Mouse (Mus musculus) embryo, embryonic 11.5 days (tissue): ENCODE measurements at regions not wholly inside any gene's neighbourhood (a gene's known extent, or its start where the extent isn't known, plus 50 kb on each side); places are given as distances from the start of the nearest gene placed in this dataset.

Source experiments
- DNase-seq: peaks from one replicate; pipeline ENCODE4 v3.0.0-alpha.2; 2012; ENCODE audit warnings: low read depth, low spot score

GRCm38 (mm10) chr2:161470844-161471243, 362.0 kb upstream of the Chd6 start:
- DNase-seq: no peak

DNA sequence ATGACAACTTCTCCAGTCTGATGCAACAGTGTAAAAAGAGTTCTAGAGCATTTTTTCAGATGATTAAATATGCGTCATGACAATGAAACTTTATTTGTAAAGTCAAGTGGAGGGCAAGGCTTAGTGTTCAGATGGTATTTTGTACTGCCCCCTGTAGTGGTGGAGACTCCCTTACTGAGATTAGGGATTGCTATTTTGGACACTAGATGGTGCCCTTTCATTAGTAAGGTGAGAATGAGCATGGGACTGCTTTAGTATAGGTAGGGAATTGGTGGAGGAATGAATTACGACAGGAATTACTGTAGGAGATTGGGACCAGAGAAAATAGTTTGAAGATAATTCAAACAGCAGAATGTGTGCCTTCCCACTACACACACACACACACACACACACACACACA, 361.1 kb upstream of the Chd6 start:
- peak; percentile 11 for DNase-seq

GRCm38 (mm10) chr2:161467035-161467434, 358.2 kb upstream of the Chd6 start:
- peak; percentile 26 for DNase-seq

DNA sequence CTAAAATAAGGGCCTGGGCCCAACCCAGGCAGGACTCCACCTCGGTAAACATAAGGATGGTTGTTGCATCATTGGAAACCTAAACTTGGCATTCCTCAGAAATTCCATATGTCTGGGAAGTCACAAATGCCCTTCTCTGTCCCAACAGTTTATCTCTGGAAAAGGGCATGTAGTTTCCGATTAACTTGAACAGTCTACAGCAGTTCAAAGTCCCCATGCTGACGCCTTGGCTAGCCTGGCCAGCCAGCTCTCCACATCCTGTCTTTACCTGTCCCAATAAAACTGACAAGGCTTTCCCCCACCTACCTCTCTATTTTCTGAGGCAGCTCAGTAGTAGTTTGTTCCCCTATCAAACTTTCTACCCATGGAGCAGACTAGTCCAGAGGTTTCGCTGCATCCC, 351.7 kb upstream of the Chd6 start:
- no peak for DNase-seq

GRCm38 (mm10) chr2:161454466-161454865, 345.6 kb upstream of the Chd6 start:
- no peak for DNase-seq

GRCm38 (mm10) chr2:161433816-161434215, 324.9 kb upstream of the Chd6 start:
- DNase-seq: peak; percentile 16

DNA sequence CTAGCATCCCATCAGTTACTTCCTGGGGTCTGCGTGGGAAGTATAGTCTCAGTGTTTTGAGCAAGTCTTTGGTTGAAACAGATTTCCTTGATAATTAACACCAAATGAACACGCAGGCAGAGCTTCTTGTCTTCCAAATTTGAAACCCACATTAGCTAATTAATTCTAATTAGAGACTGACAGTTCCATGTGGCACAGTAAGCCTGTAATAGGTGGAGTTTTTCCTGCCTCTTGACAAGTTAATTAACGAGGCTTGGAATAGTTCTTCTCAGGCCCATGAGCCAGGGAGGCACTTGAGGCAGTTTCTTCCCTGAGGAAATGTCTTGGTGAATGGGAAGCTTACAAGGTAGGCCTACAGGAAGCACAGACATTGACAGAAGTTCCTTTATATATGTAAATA, 320.4 kb upstream of the Chd6 start:
- DNase-seq: no peak

- peak; percentile 47 for DNase-seq
Observed at GRCm38 (mm10) chr2:161425587-161425986, 316.7 kb upstream of the Chd6 start.

- DNase-seq: no peak
Observed at GRCm38 (mm10) chr2:161418062-161418461, 309.2 kb upstream of the Chd6 start.

DNA sequence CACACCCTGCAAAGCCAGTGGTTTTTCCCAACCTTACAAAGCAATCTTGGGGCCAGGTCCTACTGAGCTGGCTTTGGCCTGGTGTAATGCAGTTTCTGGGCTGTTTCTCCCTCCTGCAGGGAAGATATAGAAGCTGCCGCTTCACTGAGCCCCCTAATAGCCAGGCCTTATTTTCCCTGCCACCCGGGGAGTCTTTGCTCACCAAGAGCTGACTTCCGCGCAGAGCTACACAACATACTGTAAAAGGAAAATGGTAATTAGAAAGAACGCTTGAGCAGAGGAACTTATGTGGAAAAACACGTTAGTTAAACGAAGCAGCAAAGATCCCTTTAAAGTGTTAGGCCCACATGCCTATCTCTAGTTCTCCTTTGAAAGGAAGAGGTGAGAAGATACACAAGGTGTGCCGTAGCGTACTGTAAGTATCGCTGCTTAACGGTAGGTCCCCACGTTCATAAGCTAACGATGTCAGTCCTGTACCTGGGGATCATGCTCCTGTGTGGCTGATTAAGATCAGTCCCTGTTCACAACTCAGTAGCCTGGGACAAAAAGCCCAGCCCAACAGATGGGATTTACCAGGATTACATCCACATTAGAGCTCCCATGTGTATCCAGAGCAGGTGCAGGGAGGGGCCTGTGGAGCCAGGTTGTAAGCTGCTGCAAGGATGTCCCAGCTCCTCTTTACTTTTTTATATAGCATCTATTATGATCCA, 307.5 kb upstream of the Chd6 start:
- DNase-seq: no peak

GRCm38 (mm10) chr2:161408306-161408705, 299.4 kb upstream of the Chd6 start:
- no peak for DNase-seq

DNA sequence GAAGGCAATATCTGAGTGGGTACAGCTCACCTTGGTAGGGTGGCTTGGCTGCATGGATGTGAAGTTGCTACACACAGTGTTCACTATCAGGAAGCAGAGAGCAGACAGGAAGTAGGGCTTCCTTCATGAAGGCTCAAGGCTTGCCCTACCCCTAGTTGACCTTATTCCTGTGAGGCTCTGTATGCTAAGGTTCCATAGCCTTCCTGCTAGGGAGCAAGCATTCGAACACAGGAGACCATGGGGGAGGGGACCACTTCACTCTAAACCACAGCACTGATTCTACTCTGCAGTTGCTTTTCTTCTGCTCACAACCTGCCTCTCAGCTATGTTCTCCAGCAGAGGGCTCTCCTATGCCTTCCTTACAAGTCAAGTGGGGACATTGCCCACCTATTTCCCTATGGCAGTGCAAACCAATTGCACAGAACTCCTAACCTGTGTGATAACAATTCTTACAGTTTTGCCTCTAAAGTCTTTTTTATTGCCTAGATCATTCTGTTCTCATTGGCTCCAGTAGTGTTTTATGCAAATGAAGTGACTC, 297.0 kb upstream of the Chd6 start:
- no peak for DNase-seq

DNA sequence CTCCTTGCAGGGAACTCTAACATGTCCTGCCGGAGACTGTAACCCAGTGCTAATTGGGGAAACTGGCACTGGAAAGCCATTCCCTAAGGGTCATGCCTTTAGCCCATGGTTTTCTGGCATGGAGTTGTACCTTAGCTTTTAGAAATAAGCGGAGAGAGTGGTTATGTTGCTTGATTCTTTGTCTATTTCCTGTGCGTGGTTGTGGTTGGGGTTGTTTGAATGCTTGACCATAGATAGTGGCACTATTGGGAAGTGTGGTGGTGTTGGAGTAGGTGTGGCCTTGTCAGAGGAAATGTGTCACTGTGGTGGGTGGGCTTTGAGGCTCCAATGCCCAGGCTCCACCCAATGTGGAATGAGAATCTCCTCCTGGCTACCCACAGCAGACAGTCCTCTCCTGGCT, 289.2 kb upstream of the Chd6 start:
- DNase-seq: no peak

DNA sequence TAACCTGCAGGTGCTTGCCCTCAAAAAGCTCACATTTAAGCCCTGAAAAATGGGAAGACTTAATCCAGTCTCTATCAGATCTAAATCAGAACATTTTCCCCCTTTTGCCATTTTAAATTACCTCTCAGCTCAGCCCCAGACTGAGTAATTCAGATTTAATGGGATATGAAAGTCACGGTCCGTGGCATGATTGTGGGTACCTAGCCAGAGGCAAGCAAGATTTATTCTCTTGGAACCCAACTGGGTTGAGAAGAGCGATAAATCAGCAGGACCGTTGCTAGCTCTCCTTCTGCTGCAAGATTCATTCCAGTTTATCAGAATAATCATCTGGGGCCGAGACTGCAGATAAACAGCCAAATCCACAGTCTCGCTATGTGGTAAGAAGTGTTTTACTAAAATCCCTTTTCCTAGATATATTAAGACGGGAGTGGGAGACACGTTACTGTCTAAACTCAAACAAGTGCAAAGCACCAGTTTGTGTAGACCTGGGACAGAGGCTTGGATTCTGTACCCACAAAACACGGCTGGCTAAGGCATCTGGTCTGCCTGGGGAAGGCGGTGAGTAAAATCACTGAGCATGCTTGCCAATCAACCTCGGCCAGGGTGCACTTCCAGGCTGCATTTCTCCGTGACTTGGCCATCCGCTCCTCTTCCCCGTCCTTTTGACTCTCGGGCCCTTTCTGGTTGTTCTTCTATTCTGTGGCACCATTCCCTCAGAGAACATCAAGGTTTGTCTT, 282.2 kb upstream of the Chd6 start:
- DNase-seq: no peak

GRCm38 (mm10) chr2:161389318-161389835, 280.5 kb upstream of the Chd6 start:
- DNase-seq: no peak

- no peak for DNase-seq
Observed at GRCm38 (mm10) chr2:161387054-161387453, 278.2 kb upstream of the Chd6 start.

DNA sequence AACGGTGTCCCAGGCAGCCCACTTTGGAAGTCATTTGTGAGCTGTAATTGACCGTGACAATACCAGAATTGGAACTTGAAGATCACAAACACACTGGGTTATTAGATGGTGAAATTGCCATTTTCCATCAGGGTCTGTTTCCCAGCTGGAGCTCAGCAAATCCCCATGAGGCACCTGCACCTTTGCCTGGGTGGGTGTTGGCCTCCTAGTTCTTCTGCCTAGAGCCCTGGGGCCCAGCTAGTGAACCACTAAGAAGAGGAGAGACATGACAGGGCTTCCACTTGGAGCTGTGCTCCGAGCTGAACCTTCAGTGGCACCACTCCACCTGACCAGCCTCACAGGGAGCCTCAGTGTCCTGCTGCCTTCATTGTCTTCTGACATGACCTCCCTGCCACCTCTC, 273.5 kb upstream of the Chd6 start:
- no peak for DNase-seq

DNA sequence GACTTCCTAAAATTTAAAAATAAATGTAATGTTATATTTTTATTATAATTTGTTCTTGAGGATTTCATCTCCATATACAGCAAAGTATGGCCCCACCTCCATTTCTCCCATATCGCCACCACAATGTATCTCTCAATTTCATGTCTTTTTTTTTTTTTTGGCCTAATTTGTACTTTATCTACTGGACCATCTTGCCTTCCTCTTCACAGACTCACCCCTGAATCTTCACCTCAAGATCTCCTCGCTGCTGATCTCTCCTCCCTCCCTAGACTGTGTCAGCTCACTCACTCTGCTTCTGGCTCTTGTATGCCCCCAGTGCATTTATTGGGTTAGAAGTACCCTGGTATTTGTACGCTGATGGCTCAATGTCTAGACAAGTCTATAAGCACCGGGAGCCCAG, 269.4 kb upstream of the Chd6 start:
- DNase-seq: no peak

GRCm38 (mm10) chr2:161362325-161362724, 253.4 kb upstream of the Chd6 start:
- DNase-seq: no peak

GRCm38 (mm10) chr2:161349110-161349509, 240.2 kb upstream of the Chd6 start:
- DNase-seq: no peak

DNA sequence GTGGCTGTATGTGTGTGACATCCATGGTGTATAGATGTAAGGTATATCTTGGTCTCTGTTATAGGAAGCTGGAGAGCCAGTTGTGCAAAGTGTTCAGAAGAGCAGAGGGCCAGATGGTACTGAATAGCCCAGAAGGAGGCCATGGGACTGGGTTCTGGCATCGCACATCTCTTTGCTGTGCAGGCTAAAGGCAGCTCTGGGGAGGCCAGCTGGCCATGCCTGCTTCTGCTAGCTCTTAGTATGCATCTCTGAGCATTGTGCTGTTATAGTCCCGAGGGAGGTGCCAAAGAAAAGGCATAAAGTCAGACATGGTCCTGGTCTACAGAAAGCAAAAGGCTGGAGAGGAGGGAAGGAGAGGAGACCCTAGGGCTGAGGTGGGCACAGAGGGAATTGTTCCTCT, 235.1 kb upstream of the Chd6 start:
- DNase-seq: no peak

GRCm38 (mm10) chr2:161342648-161343047, 233.8 kb upstream of the Chd6 start:
- DNase-seq: no peak

DNA sequence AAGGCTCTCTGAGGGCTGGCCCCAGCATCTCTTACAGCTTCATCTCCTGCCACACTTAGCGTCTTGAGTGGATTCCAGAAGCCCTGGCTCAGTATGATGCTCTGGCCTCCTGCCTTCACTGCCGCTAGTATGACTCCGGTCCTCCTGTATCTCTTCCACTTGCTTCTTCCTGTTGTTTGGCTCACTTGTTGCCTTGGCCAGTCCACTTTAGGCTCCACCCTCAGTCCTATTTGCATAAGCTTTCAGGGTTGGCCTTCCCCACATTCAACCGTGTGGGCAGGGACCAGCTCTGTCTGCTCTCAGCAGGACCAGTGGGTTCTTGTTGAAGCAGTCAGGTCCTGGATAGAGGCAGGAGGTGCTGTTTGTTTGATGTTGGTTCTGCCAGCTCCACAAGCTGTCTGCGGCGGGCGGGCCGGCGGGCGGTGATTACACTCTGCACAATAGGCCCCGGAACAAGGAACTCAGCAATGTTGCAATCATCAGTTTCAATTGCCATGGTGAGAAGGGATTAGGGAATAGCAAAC, 232.6 kb upstream of the Chd6 start:
- peak; percentile 49 for DNase-seq
